Mouse (Mus musculus): ENCODE results near the gene Prpf18. TPM values are rescaled to one million over a fixed set of nuclear protein-coding genes. Genes with fewer than 3 reads are reported as not detected.

Gene Prpf18
- polyA plus RNA-seq, 1 experiment from 2014 or later: 42.9 TPM

DNA sequence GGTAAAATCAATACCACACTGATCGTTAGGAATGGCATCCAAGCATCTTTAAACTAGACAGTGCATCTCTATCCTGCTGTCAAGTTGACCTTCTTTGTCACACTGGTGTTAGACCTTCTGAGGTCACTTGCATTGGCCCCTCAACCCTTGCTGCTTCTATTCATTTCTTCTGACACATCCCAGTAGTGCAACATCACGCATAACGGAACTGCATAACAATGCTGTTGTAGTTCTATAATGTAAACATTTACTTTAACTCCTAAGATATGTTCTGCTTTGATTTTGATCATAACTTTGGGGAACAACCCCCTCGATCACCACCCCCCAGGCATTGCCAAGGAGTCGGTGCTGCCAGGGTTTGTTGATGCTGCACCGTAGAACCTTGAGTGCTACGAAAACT is 75.9 kb downstream of the Prpf18 start:
- no peak for DNase-seq (ENCODE audit: low spot score)

DNA sequence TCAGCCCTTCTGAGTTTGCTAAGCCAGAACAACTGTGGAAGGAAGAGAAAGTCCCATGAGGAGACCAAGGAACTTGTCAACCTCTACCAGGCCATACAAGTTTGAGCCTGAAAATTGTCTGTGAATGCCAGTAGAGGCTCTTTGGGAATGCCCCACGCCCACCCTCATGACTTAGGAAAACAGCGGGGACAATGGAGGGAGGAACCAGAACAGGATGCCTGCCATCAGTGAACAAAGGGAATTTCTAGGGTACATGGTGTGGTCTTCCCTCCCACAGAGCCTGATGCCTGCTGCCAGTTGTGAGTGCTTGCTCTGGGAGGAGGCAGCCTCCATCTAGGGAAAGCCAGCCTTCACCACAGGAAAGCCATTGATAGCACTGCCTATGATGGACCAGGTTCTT is 76.8 kb downstream of the Prpf18 start:
- no peak for DNase-seq (ENCODE audit: low spot score)

DNA sequence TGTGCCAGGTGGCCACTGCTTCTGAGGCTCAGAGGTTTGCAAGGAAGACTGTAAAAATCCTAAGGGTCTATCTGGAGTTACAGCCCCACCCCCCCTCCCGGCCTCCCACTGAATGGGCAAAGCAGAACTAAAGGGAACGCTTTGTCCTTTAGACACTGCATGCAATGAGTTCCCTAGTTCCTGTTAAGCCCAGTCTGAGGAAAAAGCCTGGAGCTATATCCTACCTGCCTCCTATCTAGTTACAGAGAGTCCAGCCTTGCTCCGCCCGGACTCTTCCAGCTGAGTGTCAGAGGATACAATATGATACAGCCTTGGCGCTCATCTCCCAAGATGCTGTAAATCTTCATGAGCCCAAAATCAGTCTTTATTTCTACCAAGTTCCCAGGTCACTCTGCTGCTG is 77.7 kb downstream of the Prpf18 start:
- no peak for DNase-seq (ENCODE audit: low spot score)

DNA sequence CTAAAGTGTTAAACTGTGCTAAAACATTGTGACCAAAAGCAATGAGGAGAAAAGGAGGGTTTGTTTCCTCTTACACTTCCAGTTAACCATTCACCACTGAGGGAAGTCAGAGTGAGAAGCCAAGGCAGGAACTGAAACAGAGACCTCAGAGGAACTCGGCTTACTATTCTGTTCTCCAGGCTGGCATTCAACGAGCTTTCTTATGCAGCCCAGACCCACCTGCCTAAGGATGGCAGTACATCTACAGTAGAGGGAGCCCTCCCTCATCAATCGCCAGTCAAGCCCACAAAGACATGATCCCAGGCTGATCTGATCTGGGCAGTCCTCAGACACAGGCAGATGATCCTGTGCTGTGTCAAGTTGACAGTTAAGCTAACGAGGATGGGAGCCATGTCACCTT is 78.5 kb downstream of the Prpf18 start:
- no peak for DNase-seq (ENCODE audit: low spot score)

DNA sequence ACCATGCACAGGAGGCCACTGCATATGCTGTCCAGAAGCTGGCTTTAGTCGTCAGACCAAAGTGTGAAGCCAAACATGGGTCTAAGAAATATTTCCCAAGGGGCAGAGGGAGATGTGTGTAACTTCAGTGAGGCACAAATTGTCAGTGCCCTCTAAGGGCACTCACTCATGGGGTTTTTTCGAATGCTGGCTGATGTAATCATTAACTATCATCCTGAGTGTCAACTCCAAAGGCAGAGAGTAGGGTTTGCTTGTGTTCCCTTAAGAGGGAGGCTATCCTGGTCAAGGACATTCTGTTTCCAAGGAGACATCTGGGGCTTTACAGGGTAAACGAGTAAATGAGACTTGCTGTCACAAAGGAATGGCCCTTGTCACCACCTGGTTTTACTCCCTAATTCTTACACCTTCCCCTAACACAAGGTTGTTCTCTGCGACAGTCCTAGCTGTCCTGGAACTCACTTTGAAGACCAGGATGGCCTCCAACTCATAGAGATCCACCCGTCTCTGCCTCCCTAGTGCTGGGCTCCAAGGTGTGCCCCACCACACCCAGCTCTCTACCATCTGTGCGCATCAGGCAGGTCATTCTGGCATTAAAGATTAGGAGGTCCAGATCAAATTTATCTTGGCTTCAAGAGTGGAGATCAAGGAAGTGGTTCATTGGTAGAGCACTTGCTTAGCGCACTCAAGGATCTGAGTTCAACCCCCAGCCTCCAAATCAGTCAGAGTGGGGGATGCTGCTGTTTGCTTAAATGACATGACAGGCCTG is 79.2 kb downstream of the Prpf18 start:
- DNase-seq (ENCODE audit: low spot score): no peak

Other genes starting within 250 kb of the Prpf18 start
- gene Bend7, start 65.7 kb upstream of the Prpf18 start, polyA plus RNA-seq (2015; fragmentation: Nextera tagmentation; extraction: Ambion mirVana): 0.68 and 0.94 TPM in 2 replicates
- 56.7 and 57.1 TPM in 2 replicates for gene Sephs1, start 229.5 kb upstream of the Prpf18 start, polyA plus RNA-seq (2015; fragmentation: Nextera tagmentation; extraction: Ambion mirVana)

Data from thymus, postnatal 0 days (tissue).